Mouse (Mus musculus) ES-Bruce4 (cell line): ENCODE measurements around the gene Mboat7. TPM values are rescaled to one million over a fixed set of nuclear protein-coding genes. Genes with fewer than 3 reads are reported as not detected.
A peak's percentile ranks its signal among the peaks of the same experiment; 100 is the strongest.

Source experiments
- H3K27ac ChIP-seq: 2 replicates; pipeline ENCODE4 v1.5.1; 2012; ENCODE audit warnings: low read length, inconsistent platforms; ENCODE audit not compliant: insufficient read depth
- H3K27me3 ChIP-seq: 2 replicates; pipeline ENCODE4 v1.6.1; 2012; ENCODE audit warnings: mild to moderate bottlenecking, low read length, inconsistent platforms; ENCODE audit not compliant: control insufficient read depth, poor library complexity, insufficient read depth, severe bottlenecking
- H3K36me3 ChIP-seq: 2 replicates; pipeline ENCODE4 v1.6.1; 2012; ENCODE audit warnings: inconsistent platforms, mild to moderate bottlenecking, low read length, moderate library complexity; ENCODE audit not compliant: control insufficient read depth, poor library complexity, insufficient read depth, severe bottlenecking
- H3K4me1 ChIP-seq: one replicate; pipeline ENCODE4 v1.8.1; 2011; ENCODE audit warnings: low read length; ENCODE audit not compliant: control insufficient read depth, insufficient read depth
- H3K4me3 ChIP-seq: 2 replicates; pipeline ENCODE4 v1.5.1; 2011; ENCODE audit warnings: low read depth, mild to moderate bottlenecking, low read length
- H3K9ac ChIP-seq: 2 replicates; pipeline ENCODE4 v1.6.1; 2012; ENCODE audit warnings: low read depth, mild to moderate bottlenecking, inconsistent platforms; ENCODE audit not compliant: poor library complexity, severe bottlenecking
- H3K9me3 ChIP-seq: replicated peaks from 2 replicates; pipeline ENCODE4 v1.6.1; 2012; ENCODE audit warnings: mild to moderate bottlenecking, low read length, inconsistent platforms; ENCODE audit not compliant: control insufficient read depth, poor library complexity, insufficient read depth, severe bottlenecking
- CTCF ChIP-seq: IDR thresholded peaks from one replicate; pipeline ENCODE4 v1.8.1; 2011; ENCODE audit warnings: low read depth, low read length
- EP300 ChIP-seq: IDR thresholded peaks from 2 replicates; pipeline ENCODE4 v1.6.1; 2011; ENCODE audit warnings: low read depth, low read length; ENCODE audit not compliant: insufficient read depth
- POLR2A ChIP-seq: IDR thresholded peaks from one replicate; pipeline ENCODE4 v1.8.1; 2011; ENCODE audit warnings: low read length; ENCODE audit not compliant: insufficient read depth
- polyA plus RNA-seq: library from polyadenylated mRNA; stranded (reverse); fragments of >200 nt; gene quantifications from 2 replicates; pipeline ENCODE4 v1.2.4, GENCODE M21; 2011; ENCODE audit warnings: low read depth; ENCODE audit not compliant: missing spikeins, insufficient read depth, insufficient read length

The Mboat7 gene
- polyA plus RNA-seq, 1 experiment = 44.6 TPM

GRCm38 (mm10) chr7:3645488-3646025, 47.8 kb downstream of the Mboat7 start:
- Histone ChIP-seq H3K9ac (peak overlapping the region; percentile 99), H3K36me3 (peaks cover 28% of the 10 kb centered on the region), H3K9me3 (no peaks in the 10 kb centered on the region), H3K4me3 (peak overlapping the region; percentile 90), H3K4me1 (no peaks in the 10 kb centered on the region), H3K27ac (peak overlapping the region; percentile 48), H3K27me3 (no peaks in the 10 kb centered on the region)
- no peak for TF ChIP-seq CTCF
- TF ChIP-seq EP300 = no peak
- TF ChIP-seq POLR2A = no peak

GRCm38 (mm10) chr7:3644672-3645487, 48.4 kb downstream of the Mboat7 start, which contains the start of gene Cnot3:
Gene Cnot3, plus strand, starts transcription at chr7:3645268.
- H3K36me3 ChIP-seq = peaks cover 28% of the 10 kb centered on the region
- H3K9ac ChIP-seq = peak within 1 kb of the TSS; percentile 99
- no peaks in the 10 kb centered on the region for H3K27me3 ChIP-seq
- no peaks in the 10 kb centered on the region for H3K4me1 ChIP-seq
- no peak for TF ChIP-seq CTCF
- no peak for TF ChIP-seq POLR2A
- no peak for TF ChIP-seq EP300
- no peaks in the 10 kb centered on the region for H3K9me3 ChIP-seq
- H3K27ac ChIP-seq = peak within 1 kb of the TSS; percentile 48
- peak within 1 kb of the TSS; percentile 90 for H3K4me3 ChIP-seq

- no peaks in the 10 kb centered on the region for H3K27me3 ChIP-seq
- peaks cover 26% of the 10 kb centered on the region for H3K36me3 ChIP-seq
- no peaks in the 10 kb centered on the region for H3K9me3 ChIP-seq
- 0 out of 2 replicates have a peak overlapping the region, but pooled peaks have one; percentile 5 for H3K9ac ChIP-seq
- peak overlapping the region; percentile 61 for H3K4me3 ChIP-seq
- no peak overlapping the region for H3K27ac ChIP-seq
- no peaks in the 10 kb centered on the region for H3K4me1 ChIP-seq
- no peak for TF ChIP-seq EP300
- TF ChIP-seq POLR2A = no peak
- no peak for TF ChIP-seq CTCF
Observed at GRCm38 (mm10) chr7:3644348-3644671, 49.0 kb downstream of the Mboat7 start.

GRCm38 (mm10) chr7:3643843-3644242, 49.5 kb downstream of the Mboat7 start:
- Histone ChIP-seq H3K4me1 (no peaks in the 10 kb centered on the region), H3K9ac (0 out of 2 replicates have a peak overlapping the region, but pooled peaks have one; percentile 5), H3K27me3 (no peaks in the 10 kb centered on the region), H3K27ac (no peak overlapping the region), H3K36me3 (peaks cover 28% of the 10 kb centered on the region), H3K4me3 (peak overlapping the region; percentile 61; the same call in 1 of the 2 replicates), H3K9me3 (no peaks in the 10 kb centered on the region)
- TF ChIP-seq EP300 (no peak), CTCF (no peak), POLR2A (no peak)

- no peak overlapping the region for H3K9ac ChIP-seq
- no peaks in the 10 kb centered on the region for H3K9me3 ChIP-seq
- no peak overlapping the region for H3K4me3 ChIP-seq
- TF ChIP-seq EP300 (no peak), POLR2A (no peak), CTCF (no peak)
- H3K36me3 ChIP-seq = peaks cover 30% of the 10 kb centered on the region
- no peaks in the 10 kb centered on the region for H3K4me1 ChIP-seq
- H3K27ac ChIP-seq = no peak overlapping the region
- H3K27me3 ChIP-seq = no peaks in the 10 kb centered on the region
Observed at GRCm38 (mm10) chr7:3643412-3643811, 49.9 kb downstream of the Mboat7 start.

- no peak overlapping the region for H3K27ac ChIP-seq
- no peaks in the 10 kb centered on the region for H3K4me1 ChIP-seq
- H3K9me3 ChIP-seq = no peaks in the 10 kb centered on the region
- peak overlapping the region; percentile 71 for H3K9ac ChIP-seq
- H3K4me3 ChIP-seq = peak overlapping the region; percentile 95
- H3K27me3 ChIP-seq = no peaks in the 10 kb centered on the region
- TF ChIP-seq CTCF (no peak), EP300 (no peak), POLR2A (no peak)
- H3K36me3 ChIP-seq = peaks cover 25% of the 10 kb centered on the region
Observed at GRCm38 (mm10) chr7:3630478-3630815, 62.9 kb downstream of the Mboat7 start.
